Mouse (Mus musculus): ENCODE results near the gene Slc47a1. TPM values are rescaled to one million over a fixed set of nuclear protein-coding genes. Genes with fewer than 3 reads are reported as not detected.
"Not testable (repeated sequence)": the region's sequence is repeated elsewhere in the genome, so short reads cannot be mapped to it uniquely, and the experiment has no call there.

Slc47a1 gene
- polyA plus RNA-seq, 1 experiment, result 3.4 TPM

DNA sequence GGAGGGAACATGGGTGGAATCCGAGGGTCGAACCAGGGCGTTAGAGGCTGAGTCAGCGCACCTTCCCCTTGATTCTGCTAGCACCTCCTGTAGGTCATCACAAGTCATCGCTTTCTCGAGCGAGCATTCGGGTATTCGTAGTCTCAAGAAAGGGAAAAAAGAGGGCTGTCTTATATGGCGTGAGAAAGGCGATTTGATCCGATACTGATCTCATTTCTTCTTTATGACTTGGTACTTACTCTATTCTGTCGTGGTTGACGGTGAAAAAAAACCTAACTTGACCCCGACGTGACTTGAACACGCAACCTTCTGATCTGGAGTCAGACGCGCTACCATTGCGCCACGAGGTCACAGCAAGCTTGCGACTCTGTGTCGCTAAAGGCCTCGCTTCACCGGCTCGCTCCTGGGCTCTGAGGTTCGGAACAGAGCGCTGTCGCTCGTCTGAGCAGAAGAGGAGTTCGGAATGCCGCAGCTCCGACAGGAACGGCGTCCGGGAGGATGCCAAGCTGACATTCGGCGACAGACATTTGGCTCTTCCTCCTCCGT is 29.6 kb upstream of the Slc47a1 start:
- DNase-seq, result peak; percentile 81
- H3K4me1 ChIP-seq (replicated peaks; ENCODE audit: control insufficient read depth, insufficient read depth, low read length), result no peaks in the 10 kb centered on the region
- peak overlapping the region; percentile 70 for H3K4me3 ChIP-seq (ENCODE audit: control insufficient read depth, insufficient read depth, low read length)
- no peak overlapping the region for H3K27ac ChIP-seq (ENCODE audit: control insufficient read depth, insufficient read depth, low read length)
- 3% methylated on average over 39 of the region's 39 CpGs for WGBS
- no peaks in the 10 kb centered on the region for H3K36me3 ChIP-seq (ENCODE audit: control insufficient read depth, insufficient read depth, low read length)
- peaks cover 3% of the 10 kb centered on the region; the same call in 1 of the 2 replicates for H3K27me3 ChIP-seq (ENCODE audit: control insufficient read depth, insufficient read depth, low read length)
- TF ChIP-seq CTCF (IDR thresholded peaks at IDR 0.05; ENCODE audit: borderline replicate concordance, control insufficient read depth, extremely low read depth, insufficient read depth, low read length, poor library complexity) (no peak), POLR2A (IDR thresholded peaks at IDR 0.05; ENCODE audit: control insufficient read depth, extremely low read depth, insufficient read depth, low read length, poor library complexity) (no peak)

DNA sequence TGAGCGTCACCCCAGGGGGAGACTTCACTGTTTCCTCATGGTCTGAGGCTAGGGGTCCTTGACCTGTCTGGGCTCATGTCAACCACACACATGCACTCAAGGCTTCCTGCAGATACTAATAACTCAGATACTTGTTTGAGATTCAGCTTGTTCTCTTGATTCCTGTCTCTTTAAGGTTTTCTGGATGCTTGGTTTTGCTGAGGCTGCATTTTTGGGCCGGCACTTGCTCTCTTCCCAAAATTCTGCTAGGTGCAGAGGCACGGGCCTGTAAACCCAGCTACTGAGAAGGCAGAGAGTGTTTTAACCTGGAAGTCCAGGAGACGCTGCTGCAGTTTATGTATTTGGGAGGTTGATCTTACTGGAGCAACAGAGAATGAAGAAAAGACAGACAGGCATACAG is 23.6 kb upstream of the Slc47a1 start:
- Histone ChIP-seq H3K36me3 (ENCODE audit: control insufficient read depth, insufficient read depth, low read length) (no peaks in the 10 kb centered on the region), H3K27ac (ENCODE audit: control insufficient read depth, insufficient read depth, low read length) (no peak overlapping the region), H3K4me3 (ENCODE audit: control insufficient read depth, insufficient read depth, low read length) (no peak overlapping the region), H3K4me1 (replicated peaks; ENCODE audit: control insufficient read depth, insufficient read depth, low read length) (no peaks in the 10 kb centered on the region), H3K27me3 (ENCODE audit: control insufficient read depth, insufficient read depth, low read length) (no peaks in the 10 kb centered on the region)
- DNase-seq, result no peak
- TF ChIP-seq CTCF (IDR thresholded peaks at IDR 0.05; ENCODE audit: borderline replicate concordance, control insufficient read depth, extremely low read depth, insufficient read depth, low read length, poor library complexity) (no peak), POLR2A (IDR thresholded peaks at IDR 0.05; ENCODE audit: control insufficient read depth, extremely low read depth, insufficient read depth, low read length, poor library complexity) (no peak)
- 93% methylated on average over 4 of the region's 4 CpGs for WGBS

DNA sequence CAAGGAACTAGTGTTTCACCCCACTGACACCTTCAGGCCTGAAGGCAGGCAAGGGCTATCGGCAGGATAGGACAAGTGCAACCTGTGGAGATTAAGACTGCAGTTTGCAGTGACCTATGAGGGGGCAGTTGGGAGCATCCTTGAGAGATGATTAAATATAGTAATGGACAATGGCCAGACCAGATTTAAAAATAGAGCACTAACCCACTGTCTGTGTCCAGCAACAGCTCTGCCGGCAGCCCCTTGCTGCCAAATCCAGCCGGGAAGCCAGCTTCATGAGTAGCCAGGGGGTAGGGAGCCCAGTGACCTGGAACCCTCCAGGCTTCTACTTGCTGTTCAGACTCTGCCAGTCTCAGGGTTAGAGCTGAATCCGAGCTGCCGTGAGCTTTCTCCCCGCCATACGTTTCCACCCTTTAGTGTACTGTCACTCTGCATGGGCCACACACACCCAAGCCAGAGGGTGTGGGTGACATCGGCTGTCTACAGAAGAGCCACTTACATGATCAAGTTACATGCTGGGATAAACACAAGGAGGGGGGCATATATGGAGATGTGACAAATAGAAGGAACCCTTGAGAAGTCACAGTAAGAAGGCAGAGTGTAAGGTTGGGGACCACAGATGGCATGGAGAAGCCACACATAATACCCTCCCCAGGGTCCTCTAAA is 22.7 kb upstream of the Slc47a1 start:
- no peak for TF ChIP-seq CTCF (IDR thresholded peaks at IDR 0.05; ENCODE audit: borderline replicate concordance, control insufficient read depth, extremely low read depth, insufficient read depth, low read length, poor library complexity)
- no peak for TF ChIP-seq POLR2A (IDR thresholded peaks at IDR 0.05; ENCODE audit: control insufficient read depth, extremely low read depth, insufficient read depth, low read length, poor library complexity)
- Histone ChIP-seq H3K4me3 (ENCODE audit: control insufficient read depth, insufficient read depth, low read length) (no peak overlapping the region), H3K27ac (ENCODE audit: control insufficient read depth, insufficient read depth, low read length) (no peak overlapping the region), H3K4me1 (replicated peaks; ENCODE audit: control insufficient read depth, insufficient read depth, low read length) (no peaks in the 10 kb centered on the region), H3K27me3 (ENCODE audit: control insufficient read depth, insufficient read depth, low read length) (no peaks in the 10 kb centered on the region), H3K36me3 (ENCODE audit: control insufficient read depth, insufficient read depth, low read length) (no peaks in the 10 kb centered on the region)
- WGBS, result 90% methylated on average over 8 of the region's 8 CpGs
- DNase-seq, result no peak

- not testable (repeated sequence) for H3K27me3 ChIP-seq (ENCODE audit: control insufficient read depth, insufficient read depth, low read length); H3K4me3 ChIP-seq (ENCODE audit: control insufficient read depth, insufficient read depth, low read length); H3K36me3 ChIP-seq (ENCODE audit: control insufficient read depth, insufficient read depth, low read length); H3K4me1 ChIP-seq (replicated peaks; ENCODE audit: control insufficient read depth, insufficient read depth, low read length); H3K27ac ChIP-seq (ENCODE audit: control insufficient read depth, insufficient read depth, low read length); DNase-seq
- WGBS, result 96% methylated on average over 18 of the region's 18 CpGs
Observed at GRCm38 (mm10) chr11:61397423-61398043, 19.4 kb upstream of the Slc47a1 start.

DNA sequence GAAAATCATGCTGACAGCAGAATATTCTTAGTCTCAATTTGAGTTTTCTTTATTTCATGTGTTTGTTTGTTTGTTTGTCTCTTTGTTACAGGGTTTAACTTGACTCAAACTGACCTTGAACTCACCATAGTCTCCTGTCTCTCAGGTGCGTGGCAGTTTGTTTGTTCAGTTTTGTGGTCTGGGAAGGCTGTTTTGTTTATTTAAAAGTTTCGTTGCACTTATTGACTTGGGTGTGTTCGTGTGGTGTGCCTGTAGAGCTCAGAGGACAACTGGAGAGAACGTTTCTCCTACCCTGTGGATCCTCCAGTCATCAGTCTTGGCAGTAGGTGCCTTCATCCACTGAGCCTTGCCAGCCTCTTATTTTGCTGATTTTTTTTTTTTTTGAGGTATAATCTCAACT is 10.8 kb upstream of the Slc47a1 start:
- Histone ChIP-seq H3K27me3 (ENCODE audit: control insufficient read depth, insufficient read depth, low read length) (no peaks in the 10 kb centered on the region), H3K36me3 (ENCODE audit: control insufficient read depth, insufficient read depth, low read length) (no peaks in the 10 kb centered on the region), H3K4me3 (ENCODE audit: control insufficient read depth, insufficient read depth, low read length) (no peak overlapping the region), H3K27ac (ENCODE audit: control insufficient read depth, insufficient read depth, low read length) (no peak overlapping the region), H3K4me1 (replicated peaks; ENCODE audit: control insufficient read depth, insufficient read depth, low read length) (no peaks in the 10 kb centered on the region; the same call in 1 of the 2 replicates)
- no peak for TF ChIP-seq CTCF (IDR thresholded peaks at IDR 0.05; ENCODE audit: borderline replicate concordance, control insufficient read depth, extremely low read depth, insufficient read depth, low read length, poor library complexity)
- no peak for TF ChIP-seq POLR2A (IDR thresholded peaks at IDR 0.05; ENCODE audit: control insufficient read depth, extremely low read depth, insufficient read depth, low read length, poor library complexity)
- DNase-seq, result no peak
- WGBS, result 71% methylated on average over 4 of the region's 4 CpGs

DNA sequence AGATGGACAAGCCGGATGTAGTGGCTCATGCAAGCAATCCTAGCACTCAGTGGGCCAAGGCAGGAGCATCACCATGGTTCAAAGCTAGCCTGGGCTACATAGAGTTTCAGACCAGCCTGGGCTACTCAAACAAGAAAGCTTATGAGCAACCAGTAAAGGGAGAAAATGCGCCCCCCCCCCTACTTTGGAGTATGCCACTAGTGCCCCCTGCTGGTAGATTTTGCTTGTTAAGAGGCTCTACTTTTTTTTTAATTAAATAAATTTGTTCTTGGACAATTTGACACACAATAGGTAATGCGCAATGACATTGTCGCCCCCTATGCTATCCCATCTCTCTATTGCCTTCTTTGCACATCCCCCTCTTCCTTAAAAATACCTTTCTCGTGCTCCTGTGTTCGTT is 9.9 kb upstream of the Slc47a1 start:
- Histone ChIP-seq H3K27ac (ENCODE audit: control insufficient read depth, insufficient read depth, low read length) (no peak overlapping the region), H3K4me1 (replicated peaks; ENCODE audit: control insufficient read depth, insufficient read depth, low read length) (no peaks in the 10 kb centered on the region; the same call in 1 of the 2 replicates), H3K27me3 (ENCODE audit: control insufficient read depth, insufficient read depth, low read length) (no peaks in the 10 kb centered on the region), H3K4me3 (ENCODE audit: control insufficient read depth, insufficient read depth, low read length) (no peak overlapping the region), H3K36me3 (ENCODE audit: control insufficient read depth, insufficient read depth, low read length) (no peaks in the 10 kb centered on the region)
- TF ChIP-seq CTCF (IDR thresholded peaks at IDR 0.05; ENCODE audit: borderline replicate concordance, control insufficient read depth, extremely low read depth, insufficient read depth, low read length, poor library complexity) (no peak), POLR2A (IDR thresholded peaks at IDR 0.05; ENCODE audit: control insufficient read depth, extremely low read depth, insufficient read depth, low read length, poor library complexity) (no peak)
- DNase-seq, result peak; percentile 35
- 64% methylated on average over 6 of the region's 6 CpGs for WGBS

Measured in thymus, adult 2 months (tissue).